Mouse (Mus musculus) c-Kit-negative CD71-positive TER-119-positive erythroid progenitor cells, embryonic 14.5 days (primary cell): Measurements from ENCODE around the gene Snph.

Experiments used
- DNase-seq: peaks from one replicate; pipeline ENCODE4 v3.0.0-alpha.2; 2013; ENCODE audit warnings: low read depth, low spot score

Gene Snph

GRCm38 (mm10) chr2:151602106-151602505, 30.3 kb downstream of the Snph start:
- DNase-seq = no peak

GRCm38 (mm10) chr2:151598068-151598467, 34.3 kb downstream of the Snph start:
- DNase-seq = no peak

- DNase-seq = no peak
Measured at GRCm38 (mm10) chr2:151587306-151587705, 45.1 kb downstream of the Snph start.

GRCm38 (mm10) chr2:151586807-151587206, 45.6 kb downstream of the Snph start:
- no peak for DNase-seq

- no peak for DNase-seq
Measured at GRCm38 (mm10) chr2:151585934-151586333, 46.5 kb downstream of the Snph start.

GRCm38 (mm10) chr2:151580945-151581344, 51.4 kb downstream of the Snph start:
- no peak for DNase-seq

GRCm38 (mm10) chr2:151579183-151579582, 53.2 kb downstream of the Snph start:
- DNase-seq = no peak

- no peak for DNase-seq
Measured at GRCm38 (mm10) chr2:151575699-151576389, 56.5 kb downstream of the Snph start.

- DNase-seq = no peak
Measured at GRCm38 (mm10) chr2:151575119-151575698, 57.2 kb downstream of the Snph start.

GRCm38 (mm10) chr2:151574607-151575006, 57.8 kb downstream of the Snph start:
- no peak for DNase-seq

- no peak for DNase-seq
Measured at GRCm38 (mm10) chr2:151573667-151574066, 58.7 kb downstream of the Snph start.

- no peak for DNase-seq
Measured at GRCm38 (mm10) chr2:151571873-151572700, 60.3 kb downstream of the Snph start, which contains the start of gene Sdcbp2. Gene Sdcbp2 (plus strand): TSS chr2:151572622.

GRCm38 (mm10) chr2:151569452-151569851, 62.9 kb downstream of the Snph start:
- no peak for DNase-seq

GRCm38 (mm10) chr2:151566856-151567255, 65.5 kb downstream of the Snph start:
- DNase-seq = no peak

GRCm38 (mm10) chr2:151564986-151565385, 67.4 kb downstream of the Snph start:
- DNase-seq = no peak

GRCm38 (mm10) chr2:151564006-151564405, 68.4 kb downstream of the Snph start:
- DNase-seq = no peak

GRCm38 (mm10) chr2:151562930-151563921, 69.2 kb downstream of the Snph start:
- no peak for DNase-seq

- DNase-seq = no peak
Measured at GRCm38 (mm10) chr2:151549615-151550121, 82.7 kb downstream of the Snph start.

GRCm38 (mm10) chr2:151546571-151546970, 85.8 kb downstream of the Snph start:
- DNase-seq = no peak

- DNase-seq = no peak
Measured at GRCm38 (mm10) chr2:151544673-151545072, 87.7 kb downstream of the Snph start.
